Mouse (Mus musculus): Measurements from ENCODE around the gene Olfr557. TPM values are rescaled to one million over a fixed set of nuclear protein-coding genes. Genes with fewer than 3 reads are reported as not detected.

Olfr557 gene
- total and polyA plus RNA-seq, 2 experiments from 2014 or later = not detected

DNA sequence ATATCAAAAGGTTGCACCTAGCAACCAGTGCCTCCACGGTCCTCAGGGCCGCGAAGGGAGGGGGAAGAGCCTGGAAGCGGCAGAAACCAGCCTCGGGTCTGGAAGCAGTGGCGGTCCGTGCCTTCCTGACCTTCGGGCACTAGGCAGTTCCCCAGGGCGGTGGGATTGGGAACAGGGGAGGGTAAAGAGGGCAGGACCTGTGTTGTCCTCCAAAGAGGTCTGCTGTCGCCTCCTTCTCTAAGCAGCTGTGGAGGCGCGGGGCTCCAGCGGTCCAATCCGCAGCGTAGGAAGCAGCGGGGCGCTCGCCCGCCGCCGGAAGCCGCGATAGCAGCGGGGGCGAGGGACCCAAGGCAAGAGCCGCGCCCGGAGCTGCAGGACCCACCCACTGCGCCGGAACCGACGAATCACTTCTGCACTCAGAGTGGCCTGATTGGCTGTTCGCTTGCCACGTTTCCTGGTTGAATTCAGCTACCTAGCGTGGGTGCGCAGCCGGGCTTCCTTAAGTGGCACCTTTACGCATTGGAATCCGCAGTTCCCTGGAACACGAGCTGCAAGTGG is 8.7 kb upstream of the Olfr557 start, which contains the start of gene Trim68:
Trim68 (minus strand) TSS at position 384 of the 558 bp plus-strand sequence.
- Histone ChIP-seq H3K4me2 (ENCODE audit: low read depth, low read length, poor library complexity, severe bottlenecking) (peak within 1 kb of the TSS; percentile 88), H3K36me3 (ENCODE audit: insufficient read depth, low read length) (no peaks in the 10 kb centered on the region), H3K4me1 (ENCODE audit: insufficient read depth, low read length) (no peaks in the 10 kb centered on the region), H3K9me3 (ENCODE audit: low read length) (no peaks in the 10 kb centered on the region), H3K9ac (replicated peaks; ENCODE audit: low read length, poor library complexity, severe bottlenecking) (peak within 1 kb of the TSS; percentile 63), H3K27ac (ENCODE audit: low read depth, low read length) (peak within 1 kb of the TSS; percentile 62), H3K27me3 (ENCODE audit: insufficient read depth, low read length) (no peaks in the 10 kb centered on the region), H3K4me3 (ENCODE audit: low read depth, low read length) (peak within 1 kb of the TSS; percentile 60)
- ATAC-seq (ENCODE audit: low FRiP score) (peak; percentile 99), DNase-seq (ENCODE audit: low spot score) (peak; percentile 89)
- 0% methylated on average over 25 of the region's 40 CpGs for WGBS
- TF ChIP-seq CTCF (IDR thresholded peaks at IDR 0.05) = 0 out of 2 replicates have a peak, but pooled peaks have one; percentile 1

DNA sequence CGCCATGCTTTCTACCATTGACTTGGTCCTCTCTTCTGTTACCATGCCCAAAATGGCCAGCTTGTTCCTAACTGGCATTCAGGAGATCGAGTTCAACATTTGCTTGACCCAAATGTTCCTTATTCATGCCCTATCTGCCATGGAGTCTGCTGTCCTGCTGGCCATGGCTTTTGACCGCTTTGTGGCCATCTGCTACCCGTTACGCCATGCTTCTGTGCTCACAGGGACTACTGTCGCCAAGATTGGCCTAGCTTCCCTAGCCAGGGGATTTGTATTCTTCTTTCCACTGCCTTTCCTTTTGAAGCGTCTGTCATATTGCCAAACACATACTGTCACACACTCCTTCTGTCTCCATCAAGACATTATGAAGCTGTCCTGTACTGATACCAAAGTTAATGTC is 2.8 kb downstream of the Olfr557 start:
- no peaks in the 10 kb centered on the region for H3K4me1 ChIP-seq (ENCODE audit: insufficient read depth, low read length)
- no peaks in the 10 kb centered on the region for H3K27me3 ChIP-seq (ENCODE audit: insufficient read depth, low read length)
- ATAC-seq (ENCODE audit: low FRiP score) (no peak), DNase-seq (ENCODE audit: low spot score) (no peak)
- no peak overlapping the region for H3K4me3 ChIP-seq (ENCODE audit: low read depth, low read length)
- WGBS = 90% methylated on average over 7 of the region's 7 CpGs
- H3K9ac ChIP-seq (replicated peaks; ENCODE audit: low read length, poor library complexity, severe bottlenecking) = no peak overlapping the region
- H3K36me3 ChIP-seq (ENCODE audit: insufficient read depth, low read length) = no peaks in the 10 kb centered on the region
- no peak overlapping the region for H3K4me2 ChIP-seq (ENCODE audit: low read depth, low read length, poor library complexity, severe bottlenecking)
- no peak for TF ChIP-seq CTCF (IDR thresholded peaks at IDR 0.05)
- no peaks in the 10 kb centered on the region for H3K9me3 ChIP-seq (ENCODE audit: low read length)
- no peak overlapping the region for H3K27ac ChIP-seq (ENCODE audit: low read depth, low read length)

DNA sequence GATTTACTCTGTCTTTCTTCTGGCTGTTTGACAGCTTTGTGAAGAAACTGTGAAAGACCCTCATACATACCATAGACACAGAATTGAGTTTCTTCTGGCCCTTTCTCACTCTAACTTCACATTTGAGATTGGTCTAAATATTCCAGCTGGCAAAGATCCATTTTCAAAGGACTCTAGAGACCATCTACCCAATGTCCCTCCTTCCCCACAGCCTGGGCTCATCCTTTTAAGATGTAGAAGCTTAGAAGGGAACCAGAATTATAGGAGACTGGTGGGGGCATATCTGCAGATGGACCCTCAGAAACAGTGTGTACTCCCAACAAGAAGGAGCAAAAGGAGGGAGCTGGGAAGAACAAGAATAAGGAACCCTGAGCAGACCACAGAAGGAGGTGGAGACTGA is 6.2 kb downstream of the Olfr557 start, which contains the start of gene Olfr558:
Olfr558 (plus strand) TSS at position 301 of the 400 bp plus-strand sequence.
- TF ChIP-seq CTCF (IDR thresholded peaks at IDR 0.05) = no peak
- DNase-seq (ENCODE audit: low spot score) = no peak
- Histone ChIP-seq H3K9me3 (ENCODE audit: low read length) (no peaks in the 10 kb centered on the region), H3K9ac (replicated peaks; ENCODE audit: low read length, poor library complexity, severe bottlenecking) (no peak within 1 kb of the TSS), H3K36me3 (ENCODE audit: insufficient read depth, low read length) (no peaks in the 10 kb centered on the region), H3K27ac (ENCODE audit: low read depth, low read length) (no peak within 1 kb of the TSS), H3K4me1 (ENCODE audit: insufficient read depth, low read length) (no peaks in the 10 kb centered on the region), H3K4me3 (ENCODE audit: low read depth, low read length) (no peak within 1 kb of the TSS), H3K27me3 (ENCODE audit: insufficient read depth, low read length) (no peaks in the 10 kb centered on the region), H3K4me2 (ENCODE audit: low read depth, low read length, poor library complexity, severe bottlenecking) (no peak within 1 kb of the TSS)
- no peak for ATAC-seq (ENCODE audit: low FRiP score)

DNA sequence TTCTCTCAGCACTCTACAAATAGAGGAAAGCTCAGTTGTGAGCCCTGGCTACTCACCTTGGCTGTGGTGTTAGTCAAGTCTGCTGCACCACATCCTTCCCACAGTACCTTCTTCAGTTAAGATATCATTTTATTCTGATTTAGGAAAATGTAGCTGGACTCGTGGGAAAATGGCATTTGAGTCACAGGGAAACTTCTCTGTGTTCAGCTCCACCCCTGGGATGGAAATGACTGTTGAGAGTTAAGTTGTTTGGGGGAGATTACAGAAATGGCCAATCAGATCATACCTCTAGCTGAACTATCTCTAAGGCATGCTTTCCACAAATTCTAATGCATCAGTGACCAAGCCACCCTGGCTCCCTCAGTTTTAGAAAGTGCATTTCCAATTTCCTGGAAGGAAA is 23.3 kb downstream of the Olfr557 start, which contains the start of gene Olfr33:
Olfr33 (minus strand) TSS at position 101 of the 400 bp plus-strand sequence.
- H3K27ac ChIP-seq (ENCODE audit: low read depth, low read length) = no peak within 1 kb of the TSS
- no peaks in the 10 kb centered on the region for H3K36me3 ChIP-seq (ENCODE audit: insufficient read depth, low read length)
- no peak within 1 kb of the TSS for H3K4me3 ChIP-seq (ENCODE audit: low read depth, low read length)
- H3K9ac ChIP-seq (replicated peaks; ENCODE audit: low read length, poor library complexity, severe bottlenecking) = no peak within 1 kb of the TSS
- 47% methylated on average over 1 of the region's 1 CpGs for WGBS
- no peaks in the 10 kb centered on the region for H3K4me1 ChIP-seq (ENCODE audit: insufficient read depth, low read length)
- H3K9me3 ChIP-seq (ENCODE audit: low read length) = no peaks in the 10 kb centered on the region
- TF ChIP-seq CTCF (IDR thresholded peaks at IDR 0.05) = no peak
- H3K27me3 ChIP-seq (ENCODE audit: insufficient read depth, low read length) = no peaks in the 10 kb centered on the region
- ATAC-seq (ENCODE audit: low FRiP score) = no peak
- no peak within 1 kb of the TSS for H3K4me2 ChIP-seq (ENCODE audit: low read depth, low read length, poor library complexity, severe bottlenecking)
- DNase-seq (ENCODE audit: low spot score) = no peak

DNA sequence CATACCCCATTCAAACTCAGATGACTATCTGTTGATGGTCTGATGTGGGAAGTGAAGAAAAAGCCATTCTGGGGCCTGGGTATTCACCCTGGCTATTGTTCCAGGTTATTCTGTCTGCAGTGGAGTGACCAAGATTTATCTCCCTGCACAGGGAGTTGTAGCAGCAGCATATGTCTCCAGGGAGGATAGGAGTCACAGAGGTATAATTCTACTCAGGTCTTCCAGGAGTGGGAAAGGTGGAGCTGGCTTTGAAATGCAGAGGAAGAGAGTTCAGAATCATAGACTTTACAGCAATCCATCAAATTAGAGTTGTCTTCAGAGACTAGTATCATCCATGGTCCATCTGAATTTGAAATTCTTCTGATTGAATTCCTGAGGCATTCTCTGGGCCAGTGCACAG is 31.7 kb downstream of the Olfr557 start, which contains the start of gene Olfr559:
Olfr559 (minus strand) TSS at position 101 of the 400 bp plus-strand sequence.
- Histone ChIP-seq H3K4me2 (ENCODE audit: low read depth, low read length, poor library complexity, severe bottlenecking) (no peak within 1 kb of the TSS), H3K4me3 (ENCODE audit: low read depth, low read length) (no peak within 1 kb of the TSS), H3K27ac (ENCODE audit: low read depth, low read length) (no peak within 1 kb of the TSS), H3K9me3 (ENCODE audit: low read length) (no peaks in the 10 kb centered on the region), H3K9ac (replicated peaks; ENCODE audit: low read length, poor library complexity, severe bottlenecking) (no peak within 1 kb of the TSS), H3K4me1 (ENCODE audit: insufficient read depth, low read length) (no peaks in the 10 kb centered on the region), H3K27me3 (ENCODE audit: insufficient read depth, low read length) (no peaks in the 10 kb centered on the region), H3K36me3 (ENCODE audit: insufficient read depth, low read length) (no peaks in the 10 kb centered on the region)
- no peak for ATAC-seq (ENCODE audit: low FRiP score)
- TF ChIP-seq CTCF (IDR thresholded peaks at IDR 0.05) = no peak
- no peak for DNase-seq (ENCODE audit: low spot score)

GRCm38 (mm10) chr7:102733793-102734192 is 38.1 kb downstream of the Olfr557 start:
- 80% methylated on average over 1 of the region's 1 CpGs for WGBS
- no peak for TF ChIP-seq CTCF (IDR thresholded peaks at IDR 0.05)

More at GRCm38 (mm10) chr7:102733793-102734192, 38.1 kb downstream of the Olfr557 start:
- ATAC-seq (ENCODE audit: low FRiP score) (no peak), DNase-seq (ENCODE audit: low spot score) (no peak)
- H3K4me3 ChIP-seq (ENCODE audit: low read depth, low read length) = no peak overlapping the region
- no peak overlapping the region for H3K4me2 ChIP-seq (ENCODE audit: low read depth, low read length, poor library complexity, severe bottlenecking)
- H3K4me1 ChIP-seq (ENCODE audit: insufficient read depth, low read length) = no peaks in the 10 kb centered on the region
- H3K27ac ChIP-seq (ENCODE audit: low read depth, low read length) = no peak overlapping the region
- no peaks in the 10 kb centered on the region for H3K9me3 ChIP-seq (ENCODE audit: low read length)
- no peaks in the 10 kb centered on the region for H3K27me3 ChIP-seq (ENCODE audit: insufficient read depth, low read length)
- no peak overlapping the region for H3K9ac ChIP-seq (replicated peaks; ENCODE audit: low read length, poor library complexity, severe bottlenecking)
- no peaks in the 10 kb centered on the region for H3K36me3 ChIP-seq (ENCODE audit: insufficient read depth, low read length)
